ENCODE assay signal across 31 mouse cellular contexts in genomic region chr19:5767271-5767670, GRCm38 (mm10). TPM values are rescaled to one million over a fixed set of nuclear protein-coding genes. Genes with fewer than 3 reads are reported as not detected.
DNase-seq lines count a peak whose midpoint lies in the region; ATAC-seq and TF ChIP-seq lines count a peak whose summit lies in the region.
"Had no signal": no experiment of that assay in that cellular context is flagged by ENCODE, and none has a peak within 500 bp of the region (broad histone marks: within the 10 kb centered on the region; RNA-seq: fewer than 3 reads in every experiment).

No protein-coding gene starts in this region.

- no peak for TF ChIP-seq POLR2A in kidney, adult 2 months (IDR thresholded peaks at IDR 0.05; ENCODE audit: low read depth, low read length)

- TF ChIP-seq CTCF in kidney, adult 2 months (conservative IDR thresholded peaks at IDR 0.05; ENCODE audit: insufficient read depth, insufficient read length, low read depth, low read length): no peak

- H3K4me3 ChIP-seq in hindbrain, embryonic 12.5 days: no peak overlapping the region
- H3K4me3 ChIP-seq in hindbrain, embryonic 11.5 days (ENCODE audit: low read depth, low read length): no peak overlapping the region
- H3K4me3 ChIP-seq in kidney, adult 2 months (ENCODE audit: insufficient read depth, low read depth, low read length): no peak overlapping the region
- H3K4me3 ChIP-seq in kidney, embryonic 16.5 days (ENCODE audit: low read length): no peak overlapping the region
- H3K4me3 ChIP-seq: embryonic facial prominence, embryonic 10.5 days; embryonic facial prominence, embryonic 13.5 days; erythroblast, embryonic 14.5 days; forebrain, embryonic 12.5 days; forebrain, embryonic 15.5 days; heart, embryonic 12.5 days; heart, embryonic 15.5 days; hindbrain, embryonic 10.5 days had no signal

- no peaks in the 10 kb centered on the region for H3K9me3 ChIP-seq in hindbrain, embryonic 12.5 days (replicated peaks)
- no peaks in the 10 kb centered on the region for H3K9me3 ChIP-seq in hindbrain, embryonic 11.5 days (ENCODE audit: control insufficient read depth, low read length)
- no peaks in the 10 kb centered on the region for H3K9me3 ChIP-seq in kidney, embryonic 16.5 days (ENCODE audit: low read length)
- H3K9me3 ChIP-seq: embryonic facial prominence, embryonic 10.5 days; embryonic facial prominence, embryonic 13.5 days; forebrain, embryonic 12.5 days; forebrain, embryonic 15.5 days; G1E; heart, embryonic 12.5 days; heart, embryonic 15.5 days; hindbrain, embryonic 10.5 days had no signal

- 91% methylated on average over 4 of the region's 4 CpGs for WGBS in hindbrain, embryonic 12.5 days
- WGBS in hindbrain, embryonic 11.5 days: 94% methylated on average over 4 of the region's 4 CpGs
- WGBS in kidney, adult 2 months: 43% methylated on average over 4 of the region's 4 CpGs
- WGBS in kidney, embryonic 16.5 days: 79% methylated on average over 4 of the region's 4 CpGs

- H3K4me2 ChIP-seq in hindbrain, embryonic 12.5 days (replicated peaks): no peak overlapping the region
- H3K4me2 ChIP-seq in hindbrain, embryonic 11.5 days (replicated peaks; ENCODE audit: low read depth, low read length): no peak overlapping the region
- H3K4me2 ChIP-seq in kidney, embryonic 16.5 days (replicated peaks; ENCODE audit: low read depth, low read length): no peak overlapping the region
- H3K4me2 ChIP-seq: embryonic facial prominence, embryonic 13.5 days; forebrain, embryonic 12.5 days; forebrain, embryonic 15.5 days; heart, embryonic 12.5 days; heart, embryonic 15.5 days had no signal

- DNase-seq in hindbrain, embryonic 11.5 days (ENCODE audit: low spot score): no peak
- DNase-seq in kidney, adult 2 months: peak; percentile 60
- DNase-seq in kidney, postnatal 4 days: no peak
- DNase-seq in kidney, postnatal 14 days: peak; percentile 45
- peak; percentile 52 to 53 for DNase-seq in kidney, postnatal 36 days
- DNase-seq: adrenal gland, adult 2 months; adrenal gland, postnatal 25 days; B cell, adult 2 months; cerebellum, adult 11-12 months; cerebellum, adult 8-10 months; cerebellum, postnatal 10 days; cerebellum, postnatal 36 days; embryo, embryonic 11 days; gastrocnemius, postnatal 25 days; heart, adult 18-20 months; heart, postnatal 10 days; heart, postnatal 36 days had no signal

- ATAC-seq in hindbrain, embryonic 12.5 days (ENCODE audit: low FRiP score): no peak
- ATAC-seq in hindbrain, embryonic 11.5 days (ENCODE audit: low FRiP score): no peak
- no peak for ATAC-seq in kidney, embryonic 16.5 days (ENCODE audit: low FRiP score, low TSS enrichment)
- ATAC-seq: forebrain, embryonic 15.5 days; hindbrain, postnatal 0 days; Patski had no signal

- no peaks in the 10 kb centered on the region for H3K27me3 ChIP-seq in hindbrain, embryonic 12.5 days
- no peaks in the 10 kb centered on the region for H3K27me3 ChIP-seq in hindbrain, embryonic 11.5 days (ENCODE audit: control insufficient read depth, insufficient read depth, low read length)
- H3K27me3 ChIP-seq in kidney, adult 2 months (replicated peaks; ENCODE audit: control insufficient read depth, insufficient read depth, low read length): no peaks in the 10 kb centered on the region
- no peaks in the 10 kb centered on the region for H3K27me3 ChIP-seq in kidney, embryonic 16.5 days (ENCODE audit: insufficient read depth, low read length)
- H3K27me3 ChIP-seq: CH12.LX; embryonic facial prominence, embryonic 13.5 days; forebrain, embryonic 12.5 days; forebrain, embryonic 15.5 days; heart, embryonic 12.5 days; heart, embryonic 15.5 days; Patski had no signal

- peaks cover 66% of the 10 kb centered on the region for H3K36me3 ChIP-seq in hindbrain, embryonic 12.5 days
- peaks cover 12% of the 10 kb centered on the region; the same call in 1 of the 2 replicates for H3K36me3 ChIP-seq in hindbrain, embryonic 11.5 days (ENCODE audit: control insufficient read depth, insufficient read depth, low read length)
- peaks cover 4% of the 10 kb centered on the region for H3K36me3 ChIP-seq in kidney, adult 2 months (ENCODE audit: control insufficient read depth, insufficient read depth, low read length)
- H3K36me3 ChIP-seq in kidney, embryonic 16.5 days (ENCODE audit: insufficient read depth, low read length): peaks cover 48% of the 10 kb centered on the region

- peaks cover 19% of the 10 kb centered on the region for H3K4me1 ChIP-seq in hindbrain, embryonic 12.5 days
- H3K4me1 ChIP-seq in hindbrain, embryonic 11.5 days (replicated peaks; ENCODE audit: control insufficient read depth, insufficient read depth, low read length): peaks cover 8% of the 10 kb centered on the region
- peaks cover 5% of the 10 kb centered on the region; the same call in 1 of the 2 replicates for H3K4me1 ChIP-seq in kidney, adult 2 months (ENCODE audit: control insufficient read depth, insufficient read depth, low read length)
- peaks cover 11% of the 10 kb centered on the region for H3K4me1 ChIP-seq in kidney, embryonic 16.5 days (ENCODE audit: insufficient read depth, low read length)

- no peak overlapping the region for H3K27ac ChIP-seq in hindbrain, embryonic 12.5 days
- no peak overlapping the region for H3K27ac ChIP-seq in hindbrain, embryonic 11.5 days (ENCODE audit: low read depth, low read length)
- no peak overlapping the region for H3K27ac ChIP-seq in kidney, adult 2 months (ENCODE audit: insufficient read depth, low read depth, low read length)
- H3K27ac ChIP-seq in kidney, embryonic 16.5 days (ENCODE audit: low read length): no peak overlapping the region
- H3K27ac ChIP-seq: embryonic facial prominence, embryonic 10.5 days; embryonic facial prominence, embryonic 13.5 days; forebrain, embryonic 12.5 days; forebrain, embryonic 15.5 days; heart, embryonic 15.5 days; hindbrain, embryonic 10.5 days; hindbrain, postnatal 0 days had no signal

- H3K9ac ChIP-seq in hindbrain, embryonic 12.5 days: 0 out of 2 replicates have a peak overlapping the region, but pooled peaks have one; percentile 8
- H3K9ac ChIP-seq in hindbrain, embryonic 11.5 days (ENCODE audit: low read depth, low read length): no peak overlapping the region
- no peak overlapping the region for H3K9ac ChIP-seq in kidney, embryonic 16.5 days (replicated peaks; ENCODE audit: low read length)
- H3K9ac ChIP-seq: forebrain, embryonic 12.5 days; forebrain, embryonic 15.5 days; heart, embryonic 12.5 days; heart, embryonic 15.5 days had no signal

RNA-seq across cellular contexts. Expression of gene Scyl1, which starts 3.9 kb away (rescaled TPM):
- 71.8 and 73.7 TPM in 2 replicates for polyA plus RNA-seq in hindbrain, embryonic 12.5 days (2016; fragmentation: Nextera tagmentation; extraction: Ambion mirVana)
- 47.2 and 55.7 TPM in 2 replicates for polyA plus RNA-seq in hindbrain, embryonic 11.5 days (2014; fragmentation: Nextera tagmentation; extraction: Ambion mirVana)
- 107 and 134 TPM in 2 replicates for polyA plus RNA-seq in kidney, adult 2 months (2012; rRNA removed)
- 82.9 and 85.3 TPM in 2 replicates for polyA plus RNA-seq in kidney, embryonic 16.5 days (2015; fragmentation: Nextera tagmentation; extraction: Ambion mirVana)

RNA-seq across cellular contexts. Expression of gene Ltbp3, which starts 26.6 kb away (rescaled TPM):
- polyA plus RNA-seq in hindbrain, embryonic 12.5 days (2016; fragmentation: Nextera tagmentation; extraction: Ambion mirVana): 13.8 and 16.6 TPM in 2 replicates
- polyA plus RNA-seq in hindbrain, embryonic 11.5 days (2014; fragmentation: Nextera tagmentation; extraction: Ambion mirVana): 3.5 and 3.8 TPM in 2 replicates
- 52.8 and 61.8 TPM in 2 replicates for polyA plus RNA-seq in kidney, adult 2 months (2012; rRNA removed)
- polyA plus RNA-seq in kidney, embryonic 16.5 days (2015; fragmentation: Nextera tagmentation; extraction: Ambion mirVana): 18.1 and 21.5 TPM in 2 replicates

RNA-seq across cellular contexts. Expression of gene Fam89b, which starts 37.8 kb away (rescaled TPM):
- polyA plus RNA-seq in hindbrain, embryonic 12.5 days (2016; fragmentation: Nextera tagmentation; extraction: Ambion mirVana): 174 and 177 TPM in 2 replicates
- polyA plus RNA-seq in hindbrain, embryonic 11.5 days (2014; fragmentation: Nextera tagmentation; extraction: Ambion mirVana): 165 and 174 TPM in 2 replicates
- polyA plus RNA-seq in kidney, adult 2 months (2012; rRNA removed): 93.8 and 122 TPM in 2 replicates
- 93.4 and 97.9 TPM in 2 replicates for polyA plus RNA-seq in kidney, embryonic 16.5 days (2015; fragmentation: Nextera tagmentation; extraction: Ambion mirVana)

RNA-seq across cellular contexts. Expression of gene Ehbp1l1, which starts 41.2 kb away (rescaled TPM):
- 10.8 and 12.1 TPM in 2 replicates for polyA plus RNA-seq in hindbrain, embryonic 12.5 days (2016; fragmentation: Nextera tagmentation; extraction: Ambion mirVana)
- 4.4 and 6.2 TPM in 2 replicates for polyA plus RNA-seq in hindbrain, embryonic 11.5 days (2014; fragmentation: Nextera tagmentation; extraction: Ambion mirVana)
- 19.3 and 20.1 TPM in 2 replicates for polyA plus RNA-seq in kidney, adult 2 months (2012; rRNA removed)
- polyA plus RNA-seq in kidney, embryonic 16.5 days (2015; fragmentation: Nextera tagmentation; extraction: Ambion mirVana): 19.5 and 25.0 TPM in 2 replicates

Comparison
In these comparisons a context has a peak if more than half of its experiments do, and no peak if none do; other contexts are left out.
1. DNase-seq: peak in kidney, adult 2 months (single experiment), kidney, postnatal 14 days (single experiment) and kidney, postnatal 36 days (2 of 2); none in hindbrain, embryonic 11.5 days (single experiment) and kidney, postnatal 4 days (0 of 2).